Comparison of ENCODE assay signal across 8 mouse cellular contexts in the genomic region with DNA sequence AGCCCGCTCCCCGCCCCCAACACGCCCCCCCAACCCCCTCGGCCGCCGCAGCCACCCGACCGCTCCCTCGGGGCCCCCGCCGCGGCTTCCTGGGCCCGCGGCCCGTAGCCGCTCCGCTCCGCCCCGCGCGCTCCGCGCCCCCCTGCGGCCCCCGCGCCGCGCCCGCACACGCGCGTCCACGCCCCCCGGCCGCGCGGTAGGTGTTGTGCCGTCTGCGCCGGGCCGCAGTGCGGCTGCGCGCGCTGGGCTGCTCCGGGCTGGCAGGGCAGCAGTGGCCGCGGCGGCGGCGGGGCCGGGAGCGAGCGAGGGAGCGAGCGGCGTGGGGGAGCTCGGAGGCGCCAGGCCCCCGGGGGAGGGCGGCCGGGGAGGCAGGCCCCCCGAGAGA. TPM values are rescaled to one million over a fixed set of nuclear protein-coding genes. Genes with fewer than 3 reads are reported as not detected.
DNase-seq lines count a peak whose midpoint lies in the region; ATAC-seq and TF ChIP-seq lines count a peak whose summit lies in the region.

A gene (plus strand): TSS at position 245 of the 385 bp plus-strand sequence.

- peak within 1 kb of the TSS; percentile 94 for H3K27ac ChIP-seq in bone marrow, adult 2 months (ENCODE audit: control insufficient read depth, insufficient read depth, low read depth, low read length, poor library complexity)
- peak within 1 kb of the TSS; percentile 99 for H3K27ac ChIP-seq in embryonic facial prominence, embryonic 13.5 days
- H3K27ac ChIP-seq in heart, adult 2 months: peak within 1 kb of the TSS; percentile 92
- peak within 1 kb of the TSS; percentile 98 for H3K27ac ChIP-seq in limb, embryonic 14.5 days (replicated peaks; ENCODE audit: low read depth, low read length)
- peak within 1 kb of the TSS; percentile 100 for H3K27ac ChIP-seq in midbrain, embryonic 15.5 days

- 6% methylated on average over 61 of the region's 63 CpGs for WGBS in bone marrow, adult 2 months
- WGBS in embryonic facial prominence, embryonic 13.5 days: under 1% methylated on average over 18 of the region's 63 CpGs
- 1% methylated on average over 60 of the region's 63 CpGs for WGBS in heart, adult 2 months
- WGBS in limb, embryonic 14.5 days: 0% methylated on average over 41 of the region's 63 CpGs
- under 1% methylated on average over 50 of the region's 63 CpGs for WGBS in midbrain, embryonic 15.5 days

- DNase-seq in CD4-positive helper T cell, adult 2 months (ENCODE audit: low read depth, low spot score): peak; percentile 88
- DNase-seq in heart, adult 2 months: peak; percentile 82 to 86
- DNase-seq in kidney, adult 8-10 months: peak; percentile 65 to 70
- DNase-seq in limb, embryonic 14.5 days (ENCODE audit: low spot score): peak; percentile 65
- peak; percentile 46 to 67 for DNase-seq in spleen, postnatal 14 days (ENCODE audit: low spot score in 2 of 2)

- no peaks in the 10 kb centered on the region for H3K36me3 ChIP-seq in embryonic facial prominence, embryonic 13.5 days
- no peaks in the 10 kb centered on the region; the same call in 1 of the 2 replicates for H3K36me3 ChIP-seq in heart, adult 2 months (ENCODE audit: control insufficient read depth, insufficient read depth, low read length)
- H3K36me3 ChIP-seq in limb, embryonic 14.5 days (ENCODE audit: control insufficient read depth, insufficient read depth, low read length): no peaks in the 10 kb centered on the region
- H3K36me3 ChIP-seq in midbrain, embryonic 15.5 days (replicated peaks): no peaks in the 10 kb centered on the region

- no peaks in the 10 kb centered on the region for H3K9me3 ChIP-seq in embryonic facial prominence, embryonic 13.5 days
- no peaks in the 10 kb centered on the region for H3K9me3 ChIP-seq in limb, embryonic 14.5 days (ENCODE audit: control insufficient read depth, low read length)
- no peaks in the 10 kb centered on the region for H3K9me3 ChIP-seq in midbrain, embryonic 15.5 days

- peak within 1 kb of the TSS; percentile 95 for H3K9ac ChIP-seq in embryonic facial prominence, embryonic 13.5 days
- peak within 1 kb of the TSS; percentile 91 for H3K9ac ChIP-seq in heart, adult 2 months (ENCODE audit: low read depth, low read length)
- H3K9ac ChIP-seq in limb, embryonic 14.5 days (ENCODE audit: low read depth, low read length, severe bottlenecking): peak within 1 kb of the TSS; percentile 92
- peak within 1 kb of the TSS; percentile 97 for H3K9ac ChIP-seq in midbrain, embryonic 15.5 days

- TF ChIP-seq CTCF in bone marrow, adult 2 months (IDR thresholded peaks at IDR 0.05; ENCODE audit: control insufficient read depth, insufficient read depth, low read length): no peak
- no peak for TF ChIP-seq CTCF in heart, adult 2 months (IDR thresholded peaks at IDR 0.05)

- H3K79me2 ChIP-seq in heart, adult 2 months (replicated peaks; ENCODE audit: control insufficient read depth, insufficient read depth, low read length): peaks cover 3% of the 10 kb centered on the region; the same call in 1 of the 2 replicates

- peak within 1 kb of the TSS; percentile 96 for H3K4me3 ChIP-seq in bone marrow, adult 2 months (replicated peaks; ENCODE audit: control insufficient read depth, low read depth, low read length)
- H3K4me3 ChIP-seq in embryonic facial prominence, embryonic 13.5 days: peak within 1 kb of the TSS; percentile 95
- peak within 1 kb of the TSS; percentile 77 for H3K4me3 ChIP-seq in heart, adult 2 months
- H3K4me3 ChIP-seq in limb, embryonic 14.5 days (replicated peaks; ENCODE audit: low read length): peak within 1 kb of the TSS; percentile 97
- peak within 1 kb of the TSS; percentile 98 for H3K4me3 ChIP-seq in midbrain, embryonic 15.5 days

- peak; percentile 13; the same call in 1 of the 2 replicates for TF ChIP-seq POLR2A in bone marrow, adult 2 months (IDR thresholded peaks at IDR 0.05; ENCODE audit: borderline replicate concordance, control insufficient read depth, low read depth, low read length)
- no peak; the same call in 1 of the 2 replicates for TF ChIP-seq POLR2A in heart, adult 2 months (IDR thresholded peaks at IDR 0.05; ENCODE audit: insufficient read depth, low read depth, low read length)
- no peak for TF ChIP-seq POLR2A in limb, embryonic 14.5 days (IDR thresholded peaks at IDR 0.05; ENCODE audit: borderline replicate concordance, extremely low read depth, insufficient read depth, insufficient read length)

- peak within 1 kb of the TSS; percentile 67 for H3K4me2 ChIP-seq in embryonic facial prominence, embryonic 13.5 days
- peak within 1 kb of the TSS; percentile 78 for H3K4me2 ChIP-seq in limb, embryonic 14.5 days (replicated peaks; ENCODE audit: low read depth, low read length, severe bottlenecking)
- peak within 1 kb of the TSS; percentile 81 for H3K4me2 ChIP-seq in midbrain, embryonic 15.5 days

- intact Hi-C loops in heart, adult 2 months (cut with DNase I): loop anchor here (5.0 kb wide), 3 partner anchors 60 to 255 kb away; no protein-coding TSS in a partner anchor

- peaks cover 1% of the 10 kb centered on the region; the same call in 1 of the 2 replicates for H3K4me1 ChIP-seq in bone marrow, adult 2 months (ENCODE audit: control insufficient read depth, insufficient read depth, low read length)
- H3K4me1 ChIP-seq in embryonic facial prominence, embryonic 13.5 days: peaks cover 12% of the 10 kb centered on the region
- H3K4me1 ChIP-seq in heart, adult 2 months (ENCODE audit: control insufficient read depth, insufficient read depth, low read length): peaks cover 1% of the 10 kb centered on the region
- H3K4me1 ChIP-seq in limb, embryonic 14.5 days (ENCODE audit: control insufficient read depth, insufficient read depth, low read length): peaks cover 8% of the 10 kb centered on the region
- H3K4me1 ChIP-seq in midbrain, embryonic 15.5 days: peaks cover 14% of the 10 kb centered on the region

- TF ChIP-seq EP300 in heart, adult 2 months (IDR thresholded peaks at IDR 0.05; ENCODE audit: insufficient read depth, low read depth, low read length): no peak

- H3K27me3 ChIP-seq in embryonic facial prominence, embryonic 13.5 days: no peaks in the 10 kb centered on the region
- H3K27me3 ChIP-seq in heart, adult 2 months (ENCODE audit: control insufficient read depth, insufficient read depth, low read length): no peaks in the 10 kb centered on the region
- H3K27me3 ChIP-seq in limb, embryonic 14.5 days (ENCODE audit: control insufficient read depth, insufficient read depth, low read length): no peaks in the 10 kb centered on the region
- no peaks in the 10 kb centered on the region for H3K27me3 ChIP-seq in midbrain, embryonic 15.5 days (replicated peaks)

- peak; percentile 90 for ATAC-seq in embryonic facial prominence, embryonic 13.5 days (ENCODE audit: insufficient number of reproducible peaks, insufficient read depth, low FRiP score, low TSS enrichment, low read depth)
- peak; percentile 88 for ATAC-seq in limb, embryonic 14.5 days (ENCODE audit: low FRiP score, low read depth)
- ATAC-seq in midbrain, embryonic 15.5 days (replicated peaks): peak; percentile 93

RNA-seq across cellular contexts. Expression of the gene that starts here (rescaled TPM):
- polyA plus RNA-seq in bone marrow, adult 2 months (2011; ENCODE audit: insufficient read depth, insufficient read length, low replicate concordance, missing spikeins): 8.4 and 15.0 TPM in 2 replicates
- 12.4 and 13.3 TPM in 2 replicates for polyA plus RNA-seq in embryonic facial prominence, embryonic 13.5 days (2015; fragmentation: Nextera tagmentation; extraction: Ambion mirVana)
- 1 to 10 TPM; 6.7 to 8.1 TPM for total RNA-seq in heart, adult 2 months (2021)
- 2.9 and 4.8 TPM in 2 replicates for polyA plus RNA-seq in heart, adult 2 months (2012; rRNA removed)
- 14.1 and 16.0 TPM in 2 replicates for polyA plus RNA-seq in limb, embryonic 14.5 days (2012; rRNA removed)
- 14.2 and 14.3 TPM in 2 replicates for polyA plus RNA-seq in limb, embryonic 14.5 days (2014; fragmentation: Nextera tagmentation; extraction: Ambion mirVana)
- 17.0 and 17.9 TPM in 2 replicates for polyA plus RNA-seq in midbrain, embryonic 15.5 days (2015; fragmentation: Nextera tagmentation; extraction: Ambion mirVana)

Comparison
In these comparisons a context has a peak if more than half of its experiments do, and no peak if none do; other contexts are left out.
1. Peak in every context shown above with its lines: DNase-seq, ATAC-seq, H3K4me3 ChIP-seq and H3K27ac ChIP-seq.